Mouse (Mus musculus): ENCODE data around the gene Uvrag. TPM values are rescaled to one million over a fixed set of nuclear protein-coding genes. Genes with fewer than 3 reads are reported as not detected.

Uvrag gene
- polyA plus RNA-seq, 1 experiment from 2014 or later, result 15.7 TPM

GRCm38 (mm10) chr7:99161961-99162360 lies 21.0 kb upstream of the Uvrag start:
- H3K27me3 ChIP-seq, result no peaks in the 10 kb centered on the region
- 76% methylated on average over 11 of the region's 11 CpGs for WGBS
- H3K27ac ChIP-seq, result no peak overlapping the region

GRCm38 (mm10) chr7:99161529-99161928 lies 20.6 kb upstream of the Uvrag start:
- Histone ChIP-seq H3K4me2 (replicated peaks) (no peak overlapping the region), H3K9me3 (no peaks in the 10 kb centered on the region), H3K4me3 (no peak overlapping the region), H3K4me1 (0 out of 2 replicates have a peak, but pooled peaks cover 9% of the 10 kb centered on the region), H3K27me3 (no peaks in the 10 kb centered on the region), H3K36me3 (no peaks in the 10 kb centered on the region), H3K9ac (no peak overlapping the region), H3K27ac (no peak overlapping the region)
- ATAC-seq (ENCODE audit: low FRiP score, low read depth), result no peak
- 51% methylated on average over 4 of the region's 4 CpGs for WGBS

More at GRCm38 (mm10) chr7:99161961-99162360, 21.0 kb upstream of the Uvrag start:
- no peak for ATAC-seq (ENCODE audit: low FRiP score, low read depth)
- Histone ChIP-seq H3K36me3 (no peaks in the 10 kb centered on the region), H3K9me3 (no peaks in the 10 kb centered on the region), H3K4me1 (0 out of 2 replicates have a peak, but pooled peaks cover 7% of the 10 kb centered on the region), H3K4me2 (replicated peaks) (no peak overlapping the region), H3K4me3 (no peak overlapping the region), H3K9ac (no peak overlapping the region)

- H3K4me1 ChIP-seq, result peaks cover 10% of the 10 kb centered on the region
- no peak overlapping the region for H3K4me2 ChIP-seq (replicated peaks)
- no peaks in the 10 kb centered on the region for H3K9me3 ChIP-seq
- H3K9ac ChIP-seq, result no peak overlapping the region
- no peaks in the 10 kb centered on the region for H3K36me3 ChIP-seq
- H3K27ac ChIP-seq, result no peak overlapping the region
- H3K27me3 ChIP-seq, result no peaks in the 10 kb centered on the region
- ATAC-seq (ENCODE audit: low FRiP score, low read depth), result no peak
- no peak overlapping the region for H3K4me3 ChIP-seq
- WGBS, result 77% methylated on average over 7 of the region's 7 CpGs
Observed at GRCm38 (mm10) chr7:99160995-99161394, 20.1 kb upstream of the Uvrag start.

- WGBS, result 79% methylated on average over 2 of the region's 2 CpGs
- Histone ChIP-seq H3K27me3 (no peaks in the 10 kb centered on the region), H3K4me3 (no peak overlapping the region), H3K9me3 (no peaks in the 10 kb centered on the region), H3K4me2 (replicated peaks) (no peak overlapping the region), H3K36me3 (no peaks in the 10 kb centered on the region), H3K9ac (no peak overlapping the region), H3K4me1 (peaks cover 17% of the 10 kb centered on the region), H3K27ac (no peak overlapping the region)
- no peak for ATAC-seq (ENCODE audit: low FRiP score, low read depth)
Observed at GRCm38 (mm10) chr7:99159446-99159845, 18.5 kb upstream of the Uvrag start.

- Histone ChIP-seq H3K9ac (no peak overlapping the region), H3K4me2 (replicated peaks) (no peak overlapping the region), H3K27me3 (no peaks in the 10 kb centered on the region), H3K4me3 (no peak overlapping the region), H3K36me3 (no peaks in the 10 kb centered on the region), H3K4me1 (peaks cover 18% of the 10 kb centered on the region), H3K27ac (no peak overlapping the region), H3K9me3 (no peaks in the 10 kb centered on the region)
- ATAC-seq (ENCODE audit: low FRiP score, low read depth), result no peak
- WGBS, result 72% methylated on average over 5 of the region's 5 CpGs
Observed at GRCm38 (mm10) chr7:99158904-99159303, 18.0 kb upstream of the Uvrag start.

- no peak overlapping the region for H3K27ac ChIP-seq
- ATAC-seq (ENCODE audit: low FRiP score, low read depth), result no peak
- no peaks in the 10 kb centered on the region for H3K9me3 ChIP-seq
- no peak overlapping the region for H3K4me2 ChIP-seq (replicated peaks)
- WGBS, result 81% methylated on average over 8 of the region's 8 CpGs
- H3K4me1 ChIP-seq, result peaks cover 18% of the 10 kb centered on the region
- no peak overlapping the region for H3K4me3 ChIP-seq
- no peaks in the 10 kb centered on the region for H3K36me3 ChIP-seq
- no peaks in the 10 kb centered on the region for H3K27me3 ChIP-seq
- no peak overlapping the region for H3K9ac ChIP-seq
Observed at GRCm38 (mm10) chr7:99158011-99158410, 17.1 kb upstream of the Uvrag start.

- no peak overlapping the region for H3K4me3 ChIP-seq
- H3K9ac ChIP-seq, result no peak overlapping the region
- no peaks in the 10 kb centered on the region for H3K36me3 ChIP-seq
- no peaks in the 10 kb centered on the region for H3K27me3 ChIP-seq
- H3K4me2 ChIP-seq (replicated peaks), result no peak overlapping the region
- H3K27ac ChIP-seq, result no peak overlapping the region
- H3K9me3 ChIP-seq, result no peaks in the 10 kb centered on the region
- no peak for ATAC-seq (ENCODE audit: low FRiP score, low read depth)
- WGBS, result 87% methylated on average over 10 of the region's 10 CpGs
- peaks cover 18% of the 10 kb centered on the region for H3K4me1 ChIP-seq
Observed at GRCm38 (mm10) chr7:99156737-99157136, 15.8 kb upstream of the Uvrag start.

- ATAC-seq (ENCODE audit: low FRiP score, low read depth), result peak; percentile 77; the same call in 1 of the 2 replicates
- WGBS, result 15% methylated on average over 17 of the region's 17 CpGs
Observed at GRCm38 (mm10) chr7:99155311-99156289, 14.7 kb upstream of the Uvrag start.

GRCm38 (mm10) chr7:99154648-99155151 lies 13.8 kb upstream of the Uvrag start:
- no peaks in the 10 kb centered on the region for H3K9me3 ChIP-seq
- no peak overlapping the region for H3K9ac ChIP-seq
- H3K4me3 ChIP-seq, result no peak overlapping the region
- peaks cover 18% of the 10 kb centered on the region for H3K4me1 ChIP-seq
- H3K4me2 ChIP-seq (replicated peaks), result peak overlapping the region; percentile 21; the same call in 1 of the 2 replicates
- no peaks in the 10 kb centered on the region for H3K27me3 ChIP-seq
- peak; percentile 30 for ATAC-seq (ENCODE audit: low FRiP score, low read depth)
- WGBS, result 52% methylated on average over 8 of the region's 8 CpGs
- no peak overlapping the region for H3K27ac ChIP-seq
- no peaks in the 10 kb centered on the region for H3K36me3 ChIP-seq

More at GRCm38 (mm10) chr7:99155311-99156289, 14.7 kb upstream of the Uvrag start:
- H3K4me3 ChIP-seq, result peak overlapping the region; percentile 27
- peaks cover 18% of the 10 kb centered on the region for H3K4me1 ChIP-seq
- no peaks in the 10 kb centered on the region for H3K36me3 ChIP-seq
- peak overlapping the region; percentile 64 for H3K4me2 ChIP-seq (replicated peaks)
- H3K9ac ChIP-seq, result peak overlapping the region; percentile 54
- no peaks in the 10 kb centered on the region for H3K27me3 ChIP-seq
- no peak overlapping the region; the same call in 1 of the 2 replicates for H3K27ac ChIP-seq
- no peaks in the 10 kb centered on the region for H3K9me3 ChIP-seq

- H3K27me3 ChIP-seq, result no peaks in the 10 kb centered on the region
- WGBS, result 82% methylated on average over 11 of the region's 11 CpGs
Observed at GRCm38 (mm10) chr7:99153686-99154202, 12.8 kb upstream of the Uvrag start.

GRCm38 (mm10) chr7:99152756-99153155 lies 11.8 kb upstream of the Uvrag start:
- H3K9me3 ChIP-seq, result no peaks in the 10 kb centered on the region
- WGBS, result 79% methylated on average over 8 of the region's 8 CpGs
- H3K4me3 ChIP-seq, result no peak overlapping the region
- no peaks in the 10 kb centered on the region for H3K36me3 ChIP-seq
- H3K27ac ChIP-seq, result no peak overlapping the region
- no peak for ATAC-seq (ENCODE audit: low FRiP score, low read depth)
- H3K9ac ChIP-seq, result no peak overlapping the region
- H3K4me2 ChIP-seq (replicated peaks), result no peak overlapping the region
- no peaks in the 10 kb centered on the region for H3K27me3 ChIP-seq
- H3K4me1 ChIP-seq, result peaks cover 18% of the 10 kb centered on the region

More at GRCm38 (mm10) chr7:99153686-99154202, 12.8 kb upstream of the Uvrag start:
- Histone ChIP-seq H3K4me1 (peaks cover 18% of the 10 kb centered on the region), H3K36me3 (no peaks in the 10 kb centered on the region), H3K4me3 (no peak overlapping the region), H3K27ac (no peak overlapping the region), H3K4me2 (replicated peaks) (no peak overlapping the region), H3K9me3 (no peaks in the 10 kb centered on the region), H3K9ac (no peak overlapping the region)
- ATAC-seq (ENCODE audit: low FRiP score, low read depth), result no peak

GRCm38 (mm10) chr7:99151342-99151741 lies 10.4 kb upstream of the Uvrag start:
- Histone ChIP-seq H3K4me3 (no peak overlapping the region), H3K27me3 (no peaks in the 10 kb centered on the region), H3K36me3 (no peaks in the 10 kb centered on the region), H3K9me3 (no peaks in the 10 kb centered on the region), H3K4me1 (peaks cover 20% of the 10 kb centered on the region), H3K9ac (no peak overlapping the region), H3K4me2 (replicated peaks) (no peak overlapping the region), H3K27ac (no peak overlapping the region)
- peak; percentile 42; the same call in 1 of the 2 replicates for ATAC-seq (ENCODE audit: low FRiP score, low read depth)
- WGBS, result 3% methylated on average over 7 of the region's 7 CpGs
